Mouse (Mus musculus) adipocyte (in vitro differentiated cells): ENCODE results near the gene Pah.

Experiments used
- DNase-seq: peaks from one replicate; pipeline ENCODE4 v3.0.0-alpha.2; 2016; ENCODE audit warnings: low spot score

Gene Pah

GRCm38 (mm10) chr10:87503946-87504345 is 17.6 kb upstream of the Pah start:
- DNase-seq: peak; percentile 50

- DNase-seq: no peak
Measured at GRCm38 (mm10) chr10:87508581-87508980, 13.0 kb upstream of the Pah start.

- DNase-seq: no peak
Measured at GRCm38 (mm10) chr10:87513052-87513451, 8.5 kb upstream of the Pah start.

- DNase-seq: no peak
Measured at GRCm38 (mm10) chr10:87518585-87518984, 3.0 kb upstream of the Pah start.

GRCm38 (mm10) chr10:87520401-87521116 is 1.0 kb upstream of the Pah start:
- DNase-seq: no peak

- DNase-seq: no peak
Measured at GRCm38 (mm10) chr10:87534172-87534571, 12.6 kb downstream of the Pah start.

- no peak for DNase-seq
Measured at GRCm38 (mm10) chr10:87545759-87546158, 24.2 kb downstream of the Pah start.

GRCm38 (mm10) chr10:87546299-87547234 is 25.0 kb downstream of the Pah start:
- DNase-seq: no peak

GRCm38 (mm10) chr10:87552726-87553125 is 31.1 kb downstream of the Pah start:
- DNase-seq: peak; percentile 72

GRCm38 (mm10) chr10:87556441-87556840 is 34.8 kb downstream of the Pah start:
- no peak for DNase-seq

GRCm38 (mm10) chr10:87563818-87564217 is 42.2 kb downstream of the Pah start:
- DNase-seq: no peak

GRCm38 (mm10) chr10:87565712-87566111 is 44.1 kb downstream of the Pah start:
- no peak for DNase-seq

- peak; percentile 75 for DNase-seq
Measured at GRCm38 (mm10) chr10:87572500-87572899, 50.9 kb downstream of the Pah start.

GRCm38 (mm10) chr10:87586696-87587095 is 65.1 kb downstream of the Pah start:
- DNase-seq: peak; percentile 38

GRCm38 (mm10) chr10:87593916-87594315 is 72.3 kb downstream of the Pah start:
- peak; percentile 4 for DNase-seq

- DNase-seq: peak; percentile 56
Measured at GRCm38 (mm10) chr10:87596361-87597074, 74.9 kb downstream of the Pah start.

GRCm38 (mm10) chr10:87597075-87597677 is 75.6 kb downstream of the Pah start:
- DNase-seq: no peak

- DNase-seq: no peak
Measured at GRCm38 (mm10) chr10:87602151-87602550, 80.6 kb downstream of the Pah start.

- DNase-seq: no peak
Measured at GRCm38 (mm10) chr10:87625196-87625595, 103.6 kb downstream of the Pah start.
